Mouse (Mus musculus) heart, embryonic 16.5 days (tissue): Measurements from ENCODE around the gene Kcng4. TPM values are rescaled to one million over a fixed set of nuclear protein-coding genes. Genes with fewer than 3 reads are reported as not detected.
A peak's percentile ranks its signal among the peaks of the same experiment; 100 is the strongest.

Source experiments
- ATAC-seq: fragments of 200-750 bp; cut with Nextera tagmentation; replicated peaks from 2 replicates; pipeline ENCODE4 v1.8.0; 2017; ENCODE audit warnings: moderate number of reproducible peaks; ENCODE audit not compliant: insufficient read depth, low FRiP score; ENCODE audit errors: extremely low read depth
- H3K27ac ChIP-seq: fragments of 300-500 bp; sonication (generic); 2 replicates; pipeline ENCODE4 v1.5.1; 2014; ENCODE audit warnings: mild to moderate bottlenecking, low read length, control low read depth, moderate library complexity
- H3K27me3 ChIP-seq: fragments of 300-500 bp; sonication (generic); 2 replicates; pipeline ENCODE4 v1.6.1; 2014; ENCODE audit warnings: low read length, mixed read lengths; ENCODE audit not compliant: control insufficient read depth, insufficient read depth
- H3K36me3 ChIP-seq: fragments of 300-500 bp; sonication (generic); 2 replicates; pipeline ENCODE4 v1.6.1; 2014; ENCODE audit not compliant: control insufficient read depth, insufficient read depth
- H3K4me1 ChIP-seq: fragments of 300-500 bp; sonication (generic); 2 replicates; pipeline ENCODE4 v1.6.1; 2014; ENCODE audit warnings: low read length, mixed read lengths; ENCODE audit not compliant: control insufficient read depth, insufficient read depth
- H3K4me2 ChIP-seq: fragments of 300-500 bp; sonication (generic); 2 replicates; pipeline ENCODE4 v1.6.1; 2014; ENCODE audit warnings: low read depth, mild to moderate bottlenecking, control low read depth, low read length
- H3K4me3 ChIP-seq: fragments of 300-500 bp; sonication (generic); 2 replicates; pipeline ENCODE4 v1.5.1; 2014; ENCODE audit warnings: mild to moderate bottlenecking, control low read depth, low read length
- H3K9ac ChIP-seq: fragments of 300-500 bp; sonication (generic); 2 replicates; pipeline ENCODE4 v1.6.1; 2014; ENCODE audit warnings: low read length, control low read depth
- H3K9me3 ChIP-seq: fragments of 300-500 bp; sonication (generic); replicated peaks from 2 replicates; pipeline ENCODE4 v1.6.1; 2016; ENCODE audit warnings: low read length; ENCODE audit not compliant: control insufficient read depth
- WGBS: fragments of 180-500 bp; shearing (Covaris S2); extraction: QIAGEN DNeasy Blood & Tissue Kit; methylation state at CpG from one replicate; pipeline ENCODE4 v1.1.7; 2014; 5-methylcytosine and 5-hydroxymethylcytosine counted together
- polyA plus RNA-seq: library from polyadenylated mRNA; unstranded; fragments of >200 nt; fragmentation: Nextera tagmentation; extraction: Ambion mirVana; gene quantifications from 2 replicates; pipeline ENCODE4 v1.2.1, GENCODE M21; 2015

Kcng4 gene
- polyA plus RNA-seq, 1 experiment from 2014 or later = 0.04 TPM

DNA sequence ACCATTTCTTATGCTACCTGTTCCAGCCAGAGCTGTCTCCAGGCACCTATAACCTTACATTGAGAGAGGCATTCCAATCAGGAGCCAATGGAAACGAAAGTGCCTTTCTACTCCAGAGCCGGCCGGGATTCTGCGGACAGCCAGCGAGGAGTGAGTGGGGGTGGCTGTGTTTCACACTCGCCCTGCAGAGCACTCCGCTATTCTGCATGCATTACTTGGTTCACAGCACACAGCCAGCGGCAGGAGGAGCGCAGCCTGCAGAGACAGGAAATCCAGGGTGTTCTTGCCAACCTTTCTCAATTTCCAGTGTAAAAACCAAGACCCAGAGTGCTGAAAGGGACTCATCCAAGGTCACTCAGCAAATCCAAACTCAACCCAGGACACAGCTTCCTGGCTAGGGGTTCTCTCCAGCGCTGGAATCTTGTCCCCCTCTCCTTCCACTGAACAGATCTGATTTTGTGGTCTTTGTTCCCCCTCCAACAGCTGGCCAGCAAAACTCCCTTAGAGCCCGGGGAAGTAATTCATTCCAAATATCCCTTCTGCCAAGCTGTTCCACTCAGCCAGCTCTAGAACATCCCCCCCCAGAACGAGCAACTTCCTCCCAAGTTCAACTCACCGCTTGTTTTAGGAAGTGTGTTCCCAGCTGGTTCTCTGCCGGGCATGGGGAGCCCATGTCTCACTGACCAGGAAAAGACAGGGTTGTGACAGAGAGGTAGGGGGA lies 704 bp downstream of the Kcng4 start:
- no peak for ATAC-seq
- 36% methylated on average over 14 of the region's 14 CpGs for WGBS
- no peaks in the 10 kb centered on the region for H3K36me3 ChIP-seq
- no peak overlapping the region for H3K27ac ChIP-seq
- H3K27me3 ChIP-seq = peaks cover 31% of the 10 kb centered on the region
- no peak overlapping the region for H3K4me3 ChIP-seq
- peaks cover 7% of the 10 kb centered on the region for H3K4me1 ChIP-seq
- no peak overlapping the region for H3K9ac ChIP-seq
- peak overlapping the region; percentile 1; the same call in 1 of the 2 replicates for H3K4me2 ChIP-seq
- no peaks in the 10 kb centered on the region for H3K9me3 ChIP-seq

DNA sequence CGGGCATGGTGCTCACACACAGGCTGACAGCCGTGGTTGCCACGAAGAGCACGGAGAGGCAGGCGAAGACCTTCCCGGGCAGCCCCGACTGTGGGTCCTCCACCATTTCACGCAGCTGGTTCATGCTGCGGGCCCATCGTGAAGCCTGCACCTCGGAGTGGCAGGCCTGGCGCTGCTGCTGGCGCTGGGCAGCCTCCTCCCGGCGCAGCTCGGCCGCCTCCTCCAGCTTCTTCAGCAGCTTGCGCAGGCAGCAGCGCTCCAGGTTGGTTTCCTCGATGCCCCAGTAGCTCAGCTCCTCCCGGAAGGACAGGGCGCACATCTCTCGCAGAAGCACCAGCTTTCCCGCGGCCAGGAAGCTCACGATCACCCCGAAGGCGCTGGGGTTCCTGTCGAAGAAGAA lies 2.6 kb downstream of the Kcng4 start:
- no peak for ATAC-seq
- H3K4me2 ChIP-seq = 0 out of 2 replicates have a peak overlapping the region, but pooled peaks have one; percentile 23
- H3K36me3 ChIP-seq = no peaks in the 10 kb centered on the region
- no peak overlapping the region for H3K4me3 ChIP-seq
- no peaks in the 10 kb centered on the region for H3K9me3 ChIP-seq
- H3K4me1 ChIP-seq = peaks cover 7% of the 10 kb centered on the region
- 46% methylated on average over 29 of the region's 29 CpGs for WGBS
- H3K27ac ChIP-seq = no peak overlapping the region
- H3K9ac ChIP-seq = no peak overlapping the region
- peaks cover 31% of the 10 kb centered on the region for H3K27me3 ChIP-seq

DNA sequence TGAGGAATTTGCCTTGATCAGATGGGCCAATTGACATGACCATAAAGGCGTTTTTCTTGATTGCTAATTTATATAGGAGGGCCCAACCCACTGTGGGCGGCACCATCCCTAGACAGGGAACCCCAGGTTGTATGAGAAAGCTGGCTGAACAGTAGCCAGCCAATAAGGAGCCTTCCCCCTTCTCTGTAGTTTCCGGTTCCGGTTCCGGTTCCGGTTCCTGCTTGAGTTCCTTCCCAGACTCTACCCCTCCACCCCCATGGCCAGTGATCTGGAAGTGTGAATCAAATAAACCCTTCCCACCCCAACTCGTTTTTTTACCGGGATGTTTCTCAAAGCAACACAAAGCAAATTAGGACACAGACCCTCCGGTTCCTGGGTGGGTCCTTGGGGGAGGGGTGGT lies 3.2 kb downstream of the Kcng4 start:
- Histone ChIP-seq H3K4me1 (peaks cover 8% of the 10 kb centered on the region), H3K9me3 (no peaks in the 10 kb centered on the region), H3K36me3 (no peaks in the 10 kb centered on the region), H3K4me3 (no peak overlapping the region), H3K4me2 (no peak overlapping the region), H3K27ac (no peak overlapping the region), H3K27me3 (peaks cover 31% of the 10 kb centered on the region), H3K9ac (no peak overlapping the region)
- ATAC-seq = no peak
- 83% methylated on average over 9 of the region's 9 CpGs for WGBS

DNA sequence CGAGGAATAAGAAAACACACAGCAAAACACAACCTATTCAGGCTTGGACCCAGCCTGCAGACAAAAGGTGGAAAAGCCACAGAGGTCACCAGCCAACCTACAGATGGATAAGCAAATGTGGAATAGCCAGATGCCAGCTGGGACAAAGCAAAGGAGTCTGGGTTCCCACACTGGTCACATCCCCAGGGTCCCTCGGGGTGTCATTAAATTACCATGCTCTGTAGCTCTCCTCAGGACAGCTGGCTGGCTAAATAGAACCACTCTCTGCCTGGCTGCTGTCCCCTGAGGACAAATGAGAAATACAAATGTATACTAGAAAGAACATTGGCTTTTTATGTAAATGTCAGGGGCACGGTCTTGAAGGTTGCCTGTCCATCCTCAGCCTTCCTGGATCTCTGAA lies 4.6 kb downstream of the Kcng4 start:
- H3K27ac ChIP-seq = no peak overlapping the region
- H3K27me3 ChIP-seq = peaks cover 31% of the 10 kb centered on the region
- H3K4me1 ChIP-seq = peaks cover 5% of the 10 kb centered on the region
- no peaks in the 10 kb centered on the region for H3K36me3 ChIP-seq
- no peak overlapping the region for H3K9ac ChIP-seq
- 62% methylated on average over 3 of the region's 3 CpGs for WGBS
- no peak overlapping the region for H3K4me3 ChIP-seq
- H3K9me3 ChIP-seq = no peaks in the 10 kb centered on the region
- no peak overlapping the region for H3K4me2 ChIP-seq
- ATAC-seq = no peak

DNA sequence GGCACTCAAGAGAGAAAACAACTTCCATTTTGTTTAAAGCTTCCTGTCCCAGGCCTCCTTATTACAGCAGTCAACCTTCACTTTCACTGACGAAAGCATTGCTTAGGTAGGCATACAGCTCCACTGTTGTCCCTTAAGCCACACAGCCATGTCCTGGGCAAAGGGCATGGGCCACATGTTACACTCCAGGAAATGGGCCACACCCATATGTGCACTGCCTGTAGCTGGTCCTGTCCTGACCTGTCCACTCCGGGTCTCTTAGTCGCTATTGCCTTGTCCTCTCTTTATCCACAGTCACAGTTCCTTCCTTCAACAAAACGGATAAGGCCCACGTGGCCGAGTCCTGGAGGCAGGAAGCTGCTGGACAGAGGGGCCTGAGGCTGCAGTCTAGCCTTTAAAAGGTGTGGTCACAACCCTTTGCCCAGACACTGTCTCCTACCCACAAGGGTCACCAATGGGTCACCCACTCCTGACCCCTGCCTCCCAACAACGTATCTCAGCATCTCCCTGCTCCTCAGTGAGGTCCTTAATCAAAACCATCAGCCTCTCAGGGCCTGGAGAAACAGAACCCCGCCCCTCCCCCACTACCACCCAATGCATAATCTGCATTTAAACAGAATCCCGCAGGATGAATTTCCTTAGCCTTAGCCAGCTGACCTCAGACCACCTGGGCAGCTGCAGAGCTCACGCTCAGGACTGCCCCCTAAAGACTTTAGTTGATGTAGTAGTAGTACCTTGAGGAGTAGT lies 7.7 kb downstream of the Kcng4 start:
- Histone ChIP-seq H3K36me3 (no peaks in the 10 kb centered on the region), H3K9me3 (no peaks in the 10 kb centered on the region), H3K27ac (no peak overlapping the region), H3K27me3 (peaks cover 11% of the 10 kb centered on the region), H3K4me2 (no peak overlapping the region), H3K4me3 (no peak overlapping the region), H3K4me1 (0 out of 2 replicates have a peak, but pooled peaks cover 2% of the 10 kb centered on the region), H3K9ac (no peak overlapping the region)
- no peak for ATAC-seq
- 48% methylated on average over 10 of the region's 10 CpGs for WGBS

DNA sequence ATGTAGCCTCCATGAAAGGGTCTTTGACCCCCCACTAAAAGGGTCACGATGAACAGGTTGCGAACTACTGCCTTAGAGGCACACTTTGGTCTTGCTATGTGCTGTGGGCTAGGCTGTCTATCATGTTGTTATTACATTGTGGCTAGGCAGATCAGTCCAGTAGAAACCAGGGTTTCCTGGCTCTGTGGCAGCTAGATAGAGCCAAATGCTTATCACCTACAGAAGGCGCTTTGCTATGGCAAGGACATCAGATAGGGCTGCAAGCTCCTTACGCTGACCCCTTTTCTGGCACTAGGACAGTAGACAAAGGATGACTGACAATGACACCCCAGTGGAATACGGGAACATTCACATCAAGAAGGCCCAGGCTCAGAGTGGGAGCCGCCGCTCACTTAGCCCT lies 8.3 kb downstream of the Kcng4 start:
- peaks cover 7% of the 10 kb centered on the region for H3K27me3 ChIP-seq
- no peak for ATAC-seq
- 0 out of 2 replicates have a peak, but pooled peaks cover 2% of the 10 kb centered on the region for H3K4me1 ChIP-seq
- H3K36me3 ChIP-seq = no peaks in the 10 kb centered on the region
- no peak overlapping the region for H3K4me2 ChIP-seq
- H3K9ac ChIP-seq = no peak overlapping the region
- WGBS = 85% methylated on average over 7 of the region's 7 CpGs
- no peak overlapping the region for H3K4me3 ChIP-seq
- H3K9me3 ChIP-seq = no peaks in the 10 kb centered on the region
- H3K27ac ChIP-seq = no peak overlapping the region

DNA sequence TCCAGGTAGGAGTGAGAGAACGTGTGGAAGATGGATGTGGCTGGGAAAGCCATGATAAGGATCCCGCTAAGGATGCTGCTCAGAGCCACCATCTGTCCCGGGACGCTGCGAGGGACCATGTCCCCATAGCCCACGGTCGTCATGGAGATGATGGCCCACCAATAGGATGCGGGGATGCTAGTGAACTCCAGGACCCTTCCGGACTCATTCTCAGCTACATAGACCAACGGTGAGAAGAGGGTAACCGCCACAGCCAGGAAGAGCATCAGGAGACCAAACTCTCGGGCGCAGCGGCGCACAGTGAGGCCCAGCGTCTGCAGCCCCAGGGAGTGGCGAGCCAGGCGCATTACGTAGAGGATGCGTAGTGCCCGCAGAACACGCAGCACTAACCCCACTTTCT lies 9.7 kb downstream of the Kcng4 start:
- WGBS = 72% methylated on average over 22 of the region's 22 CpGs

DNA sequence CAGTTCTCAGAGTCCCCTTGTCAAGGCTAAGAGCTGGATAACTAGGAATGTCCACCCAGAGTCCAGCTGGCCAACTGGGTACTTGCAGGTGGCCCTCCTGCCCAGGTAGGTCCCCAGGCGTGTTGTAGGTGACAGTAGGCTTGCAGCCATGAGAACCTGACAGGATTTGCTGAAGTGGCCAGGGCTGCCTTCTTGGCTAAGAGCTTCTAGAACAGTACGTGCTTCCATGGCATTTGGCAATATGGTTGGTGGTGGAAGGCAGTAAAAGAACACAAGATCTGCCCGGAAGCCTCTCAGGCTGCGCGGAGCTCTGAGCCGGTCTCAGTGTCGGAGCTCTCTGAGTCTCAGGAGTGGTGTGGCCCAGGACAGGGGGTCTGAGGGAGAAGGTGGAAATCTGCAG lies 10.6 kb downstream of the Kcng4 start:
- 84% methylated on average over 7 of the region's 7 CpGs for WGBS
- Histone ChIP-seq H3K27ac (no peak overlapping the region), H3K9me3 (no peaks in the 10 kb centered on the region)

More for the DNA sequence above, 9.7 kb downstream of the Kcng4 start:
- H3K27me3 ChIP-seq = no peaks in the 10 kb centered on the region
- H3K4me2 ChIP-seq = no peak overlapping the region
- no peak overlapping the region for H3K9ac ChIP-seq
- no peak overlapping the region for H3K4me3 ChIP-seq
- H3K4me1 ChIP-seq = 0 out of 2 replicates have a peak, but pooled peaks cover 2% of the 10 kb centered on the region
- H3K36me3 ChIP-seq = no peaks in the 10 kb centered on the region
- no peaks in the 10 kb centered on the region for H3K9me3 ChIP-seq
- H3K27ac ChIP-seq = no peak overlapping the region
- no peak for ATAC-seq

DNA sequence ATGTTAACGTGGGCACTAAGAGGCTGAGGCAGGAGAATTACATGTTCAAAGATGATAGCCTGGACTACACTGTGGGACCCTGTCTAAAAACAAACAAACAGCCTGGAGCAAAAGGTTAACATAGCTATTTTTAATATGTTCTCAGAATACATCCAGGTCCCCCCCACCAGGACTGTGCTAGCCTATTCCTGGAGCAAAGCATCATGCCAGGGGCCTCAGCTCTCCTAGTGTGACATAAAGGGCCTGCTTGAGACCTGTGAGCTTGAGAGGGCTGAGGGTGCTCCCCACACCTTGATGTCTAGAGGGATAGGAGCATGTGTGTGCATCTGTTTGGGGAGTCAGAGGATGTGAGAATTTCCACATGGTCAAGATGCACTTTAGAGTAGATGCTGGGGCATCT lies 11.7 kb downstream of the Kcng4 start:
- Histone ChIP-seq H3K4me3 (no peak overlapping the region), H3K4me2 (no peak overlapping the region), H3K27me3 (no peaks in the 10 kb centered on the region), H3K36me3 (no peaks in the 10 kb centered on the region), H3K9me3 (no peaks in the 10 kb centered on the region), H3K9ac (no peak overlapping the region), H3K27ac (no peak overlapping the region), H3K4me1 (0 out of 2 replicates have a peak, but pooled peaks cover 2% of the 10 kb centered on the region)
- WGBS = 88% methylated on average over 1 of the region's 1 CpGs
- no peak for ATAC-seq

More for the DNA sequence above, 10.6 kb downstream of the Kcng4 start:
- H3K27me3 ChIP-seq = no peaks in the 10 kb centered on the region
- 0 out of 2 replicates have a peak, but pooled peaks cover 2% of the 10 kb centered on the region for H3K4me1 ChIP-seq
- no peak overlapping the region for H3K4me2 ChIP-seq
- no peak overlapping the region for H3K9ac ChIP-seq
- no peaks in the 10 kb centered on the region for H3K36me3 ChIP-seq
- H3K4me3 ChIP-seq = no peak overlapping the region
- no peak for ATAC-seq
